Mouse (Mus musculus): ENCODE data around the gene Nrxn1. TPM values are rescaled to one million over a fixed set of nuclear protein-coding genes. Genes with fewer than 3 reads are reported as not detected.

Gene Nrxn1
- polyA plus RNA-seq, 1 experiment from 2014 or later, result 3.2 TPM

DNA sequence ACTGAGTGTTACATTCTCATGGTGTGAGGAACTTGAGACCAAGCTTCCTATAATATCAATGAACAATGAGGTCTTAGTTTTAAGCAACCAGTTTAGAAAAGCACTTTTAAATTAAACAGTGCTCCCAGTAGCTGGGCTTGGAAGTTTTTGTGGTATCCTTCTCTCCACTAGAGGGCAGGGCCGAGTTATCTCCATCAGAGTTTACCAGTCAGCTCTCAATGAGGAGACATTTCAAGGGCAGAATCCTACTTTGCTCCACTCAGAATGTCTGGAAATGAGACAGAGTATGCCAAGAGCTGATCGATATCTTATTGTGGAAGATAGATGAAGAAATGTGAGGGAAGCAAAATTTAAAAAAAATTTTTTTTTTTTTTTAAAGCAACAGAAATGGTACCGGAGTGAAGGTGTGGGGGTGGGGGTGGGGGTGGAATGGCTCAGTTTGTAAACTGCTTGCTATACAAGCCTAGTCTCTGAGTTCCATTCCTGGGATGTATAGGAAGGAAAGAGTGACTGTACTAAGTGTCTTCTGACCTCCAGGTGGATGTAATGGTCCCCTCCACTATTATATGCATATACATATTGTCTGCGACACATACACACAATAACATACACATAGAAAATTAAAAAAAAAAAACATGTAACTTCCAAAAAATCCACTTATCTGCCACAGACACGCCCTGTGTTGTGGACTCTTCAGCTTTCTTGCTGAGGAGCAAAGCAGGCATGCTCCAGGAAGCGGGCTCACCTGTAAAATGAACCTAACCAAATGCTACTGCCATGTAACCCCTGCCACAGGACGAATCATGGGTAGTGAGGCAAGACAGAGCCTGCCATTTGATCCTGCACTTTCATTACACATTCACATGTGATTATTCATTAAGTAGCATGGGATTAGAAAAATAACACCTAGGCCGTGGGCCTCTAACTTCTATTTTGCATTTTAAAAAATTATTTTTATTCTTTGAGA, 283.4 kb downstream of the Nrxn1 start:
- Histone ChIP-seq H3K36me3 (ENCODE audit: control insufficient read depth, insufficient read depth, low read length) (no peaks in the 10 kb centered on the region), H3K4me2 (ENCODE audit: low read depth, severe bottlenecking) (no peak overlapping the region), H3K9me3 (ENCODE audit: control insufficient read depth, low read length) (no peaks in the 10 kb centered on the region), H3K9ac (ENCODE audit: low read length) (no peak overlapping the region), H3K27me3 (ENCODE audit: control insufficient read depth, insufficient read depth, low read length) (no peaks in the 10 kb centered on the region), H3K27ac (replicated peaks; ENCODE audit: low read depth, low read length) (no peak overlapping the region), H3K4me1 (ENCODE audit: control insufficient read depth, insufficient read depth, low read length) (no peaks in the 10 kb centered on the region), H3K4me3 (ENCODE audit: low read depth, low read length) (no peak overlapping the region)
- 71% methylated on average over 8 of the region's 8 CpGs for WGBS
- ATAC-seq (ENCODE audit: insufficient number of reproducible peaks, low FRiP score, low TSS enrichment, low read depth) (peak; percentile 70; the same call in 1 of the 2 replicates), DNase-seq (ENCODE audit: low spot score) (peak; percentile 70)

DNA sequence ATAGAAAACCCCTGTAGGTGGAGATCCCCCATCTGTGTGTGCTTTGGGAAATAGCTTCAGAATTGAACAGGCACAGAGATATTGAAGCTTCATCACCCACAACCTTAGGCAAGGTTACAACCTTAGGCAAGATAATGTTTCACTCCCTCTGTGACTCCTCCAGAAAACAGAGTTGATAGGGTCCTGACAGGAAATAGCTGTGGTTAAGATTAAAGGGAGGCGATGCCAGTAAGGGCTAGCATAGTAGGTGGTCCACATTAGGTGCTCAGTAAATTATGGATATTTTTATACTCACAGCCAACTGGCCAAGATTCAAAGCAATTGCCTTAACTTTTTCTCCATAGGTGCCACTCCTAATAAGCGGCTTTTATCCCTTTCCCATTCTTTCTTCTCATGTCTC, 284.6 kb downstream of the Nrxn1 start:
- Histone ChIP-seq H3K9me3 (ENCODE audit: control insufficient read depth, low read length) (no peaks in the 10 kb centered on the region), H3K27me3 (ENCODE audit: control insufficient read depth, insufficient read depth, low read length) (no peaks in the 10 kb centered on the region), H3K4me3 (ENCODE audit: low read depth, low read length) (no peak overlapping the region), H3K4me1 (ENCODE audit: control insufficient read depth, insufficient read depth, low read length) (no peaks in the 10 kb centered on the region), H3K4me2 (ENCODE audit: low read depth, severe bottlenecking) (no peak overlapping the region), H3K27ac (replicated peaks; ENCODE audit: low read depth, low read length) (no peak overlapping the region), H3K9ac (ENCODE audit: low read length) (no peak overlapping the region), H3K36me3 (ENCODE audit: control insufficient read depth, insufficient read depth, low read length) (no peaks in the 10 kb centered on the region)
- DNase-seq (ENCODE audit: low spot score), result no peak
- ATAC-seq (ENCODE audit: insufficient number of reproducible peaks, low FRiP score, low TSS enrichment, low read depth), result peak; percentile 54; the same call in 1 of the 2 replicates
- WGBS, result 60% methylated on average over 2 of the region's 2 CpGs

- H3K4me1 ChIP-seq (ENCODE audit: control insufficient read depth, insufficient read depth, low read length), result no peaks in the 10 kb centered on the region
- no peak overlapping the region for H3K9ac ChIP-seq (ENCODE audit: low read length)
- no peak overlapping the region for H3K4me2 ChIP-seq (ENCODE audit: low read depth, severe bottlenecking)
- DNase-seq (ENCODE audit: low spot score), result no peak
- H3K27ac ChIP-seq (replicated peaks; ENCODE audit: low read depth, low read length), result no peak overlapping the region
- H3K36me3 ChIP-seq (ENCODE audit: control insufficient read depth, insufficient read depth, low read length), result no peaks in the 10 kb centered on the region
- ATAC-seq (ENCODE audit: insufficient number of reproducible peaks, low FRiP score, low TSS enrichment, low read depth), result no peak
- H3K4me3 ChIP-seq (ENCODE audit: low read depth, low read length), result no peak overlapping the region
- H3K9me3 ChIP-seq (ENCODE audit: control insufficient read depth, low read length), result no peaks in the 10 kb centered on the region
- no peaks in the 10 kb centered on the region for H3K27me3 ChIP-seq (ENCODE audit: control insufficient read depth, insufficient read depth, low read length)
These were observed 285.7 kb downstream of the Nrxn1 start for GRCm38 (mm10) chr17:90807199-90807598.

GRCm38 (mm10) chr17:90798689-90799088, 294.2 kb downstream of the Nrxn1 start:
- Histone ChIP-seq H3K4me3 (ENCODE audit: low read depth, low read length) (no peak overlapping the region), H3K27me3 (ENCODE audit: control insufficient read depth, insufficient read depth, low read length) (no peaks in the 10 kb centered on the region), H3K27ac (replicated peaks; ENCODE audit: low read depth, low read length) (no peak overlapping the region), H3K4me2 (ENCODE audit: low read depth, severe bottlenecking) (no peak overlapping the region), H3K9me3 (ENCODE audit: control insufficient read depth, low read length) (no peaks in the 10 kb centered on the region), H3K4me1 (ENCODE audit: control insufficient read depth, insufficient read depth, low read length) (no peaks in the 10 kb centered on the region), H3K9ac (ENCODE audit: low read length) (no peak overlapping the region), H3K36me3 (ENCODE audit: control insufficient read depth, insufficient read depth, low read length) (no peaks in the 10 kb centered on the region)
- WGBS, result 89% methylated on average over 2 of the region's 2 CpGs
- no peak for DNase-seq (ENCODE audit: low spot score)
- no peak for ATAC-seq (ENCODE audit: insufficient number of reproducible peaks, low FRiP score, low TSS enrichment, low read depth)

- Histone ChIP-seq H3K36me3 (ENCODE audit: control insufficient read depth, insufficient read depth, low read length) (no peaks in the 10 kb centered on the region), H3K9ac (ENCODE audit: low read length) (no peak overlapping the region), H3K27ac (replicated peaks; ENCODE audit: low read depth, low read length) (no peak overlapping the region), H3K9me3 (ENCODE audit: control insufficient read depth, low read length) (no peaks in the 10 kb centered on the region), H3K4me1 (ENCODE audit: control insufficient read depth, insufficient read depth, low read length) (no peaks in the 10 kb centered on the region), H3K4me2 (ENCODE audit: low read depth, severe bottlenecking) (no peak overlapping the region), H3K27me3 (ENCODE audit: control insufficient read depth, insufficient read depth, low read length) (no peaks in the 10 kb centered on the region), H3K4me3 (ENCODE audit: low read depth, low read length) (no peak overlapping the region)
- no peak for ATAC-seq (ENCODE audit: insufficient number of reproducible peaks, low FRiP score, low TSS enrichment, low read depth)
- no peak for DNase-seq (ENCODE audit: low spot score)
- WGBS, result 94% methylated on average over 2 of the region's 2 CpGs
These were observed 295.1 kb downstream of the Nrxn1 start for GRCm38 (mm10) chr17:90797659-90798288.

GRCm38 (mm10) chr17:90796974-90797373, 295.9 kb downstream of the Nrxn1 start:
- Histone ChIP-seq H3K4me2 (ENCODE audit: low read depth, severe bottlenecking) (no peak overlapping the region), H3K4me1 (ENCODE audit: control insufficient read depth, insufficient read depth, low read length) (no peaks in the 10 kb centered on the region), H3K4me3 (ENCODE audit: low read depth, low read length) (no peak overlapping the region), H3K9me3 (ENCODE audit: control insufficient read depth, low read length) (no peaks in the 10 kb centered on the region), H3K36me3 (ENCODE audit: control insufficient read depth, insufficient read depth, low read length) (no peaks in the 10 kb centered on the region), H3K27me3 (ENCODE audit: control insufficient read depth, insufficient read depth, low read length) (no peaks in the 10 kb centered on the region), H3K27ac (replicated peaks; ENCODE audit: low read depth, low read length) (no peak overlapping the region), H3K9ac (ENCODE audit: low read length) (no peak overlapping the region)
- 87% methylated on average over 2 of the region's 2 CpGs for WGBS
- DNase-seq (ENCODE audit: low spot score) (no peak), ATAC-seq (ENCODE audit: insufficient number of reproducible peaks, low FRiP score, low TSS enrichment, low read depth) (no peak)

- no peak overlapping the region for H3K9ac ChIP-seq (ENCODE audit: low read length)
- H3K4me3 ChIP-seq (ENCODE audit: low read depth, low read length), result no peak overlapping the region
- 88% methylated on average over 3 of the region's 3 CpGs for WGBS
- H3K27me3 ChIP-seq (ENCODE audit: control insufficient read depth, insufficient read depth, low read length), result no peaks in the 10 kb centered on the region
- no peaks in the 10 kb centered on the region for H3K9me3 ChIP-seq (ENCODE audit: control insufficient read depth, low read length)
- no peak for DNase-seq (ENCODE audit: low spot score)
- H3K36me3 ChIP-seq (ENCODE audit: control insufficient read depth, insufficient read depth, low read length), result no peaks in the 10 kb centered on the region
- ATAC-seq (ENCODE audit: insufficient number of reproducible peaks, low FRiP score, low TSS enrichment, low read depth), result no peak
- no peak overlapping the region for H3K27ac ChIP-seq (replicated peaks; ENCODE audit: low read depth, low read length)
- no peak overlapping the region for H3K4me2 ChIP-seq (ENCODE audit: low read depth, severe bottlenecking)
- no peaks in the 10 kb centered on the region for H3K4me1 ChIP-seq (ENCODE audit: control insufficient read depth, insufficient read depth, low read length)
These were observed 304.3 kb downstream of the Nrxn1 start for GRCm38 (mm10) chr17:90788491-90789127.

DNA sequence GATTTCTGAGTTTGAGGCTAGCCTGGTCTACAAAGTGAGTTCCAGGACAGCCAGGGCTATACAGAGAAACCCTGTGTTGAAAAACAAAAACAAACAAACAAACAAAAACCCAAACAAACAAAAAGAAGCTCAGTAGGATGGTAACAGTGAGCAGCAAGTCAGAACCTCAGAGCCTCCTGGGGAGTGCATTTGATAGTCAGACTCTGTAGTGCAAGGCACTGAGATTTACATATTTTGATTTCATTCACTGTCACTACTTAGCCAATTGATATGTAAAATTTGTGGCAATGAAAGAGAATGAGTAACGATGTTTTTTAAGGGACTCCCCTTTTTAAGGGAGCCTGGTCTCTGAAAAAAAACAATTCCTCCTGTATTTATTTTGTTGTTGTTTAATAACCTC, 304.8 kb downstream of the Nrxn1 start:
- Histone ChIP-seq H3K4me1 (ENCODE audit: control insufficient read depth, insufficient read depth, low read length) (no peaks in the 10 kb centered on the region), H3K36me3 (ENCODE audit: control insufficient read depth, insufficient read depth, low read length) (no peaks in the 10 kb centered on the region), H3K4me2 (ENCODE audit: low read depth, severe bottlenecking) (no peak overlapping the region), H3K27me3 (ENCODE audit: control insufficient read depth, insufficient read depth, low read length) (no peaks in the 10 kb centered on the region), H3K27ac (replicated peaks; ENCODE audit: low read depth, low read length) (no peak overlapping the region), H3K9ac (ENCODE audit: low read length) (no peak overlapping the region), H3K9me3 (ENCODE audit: control insufficient read depth, low read length) (no peaks in the 10 kb centered on the region), H3K4me3 (ENCODE audit: low read depth, low read length) (no peak overlapping the region)
- DNase-seq (ENCODE audit: low spot score) (no peak), ATAC-seq (ENCODE audit: insufficient number of reproducible peaks, low FRiP score, low TSS enrichment, low read depth) (no peak)
- WGBS, result 44% methylated on average over 1 of the region's 1 CpGs
